Comparison of ENCODE assay signal across 1 mouse cellular context in genomic region chr4:152285505-152285904, GRCm38 (mm10).
A peak's percentile ranks its signal among the peaks of the same experiment; 100 is the strongest.
TF ChIP-seq lines count a peak whose summit lies in the region.

No protein-coding gene starts in this region.

TF ChIP-seq in CH12.LX, 34 proteins besides CTCF, POLR2A, EP300 and RAD21 (continued from another document):
- peak; percentile 92 for TF ChIP-seq SMC3 (IDR thresholded peaks at IDR 0.05; ENCODE audit: low read depth, low read length)
- TF ChIP-seq MYC (IDR thresholded peaks at IDR 0.05; ENCODE audit: low read depth, low read length) = no peak
- no peak for TF ChIP-seq UBTF (IDR thresholded peaks at IDR 0.05; ENCODE audit: low read depth, low read length)
- no peak for TF ChIP-seq JUND (conservative IDR thresholded peaks at IDR 0.05; ENCODE audit: low read depth, low read length)
- TF ChIP-seq TCF12 (IDR thresholded peaks at IDR 0.05; ENCODE audit: low read depth, low read length) = no peak
- TF ChIP-seq ZNF384 (IDR thresholded peaks at IDR 0.05; ENCODE audit: low read depth, low read length) = no peak
- TF ChIP-seq SIN3A (IDR thresholded peaks at IDR 0.05; ENCODE audit: low read length) = 0 out of 2 replicates have a peak, but pooled peaks have one; percentile 40
- TF ChIP-seq E2F4 (IDR thresholded peaks at IDR 0.05; ENCODE audit: insufficient replicate concordance, low read depth, low read length) = no peak
- peak; percentile 20; the same call in 1 of the 2 replicates for TF ChIP-seq NELFE (IDR thresholded peaks at IDR 0.05; ENCODE audit: low read depth, low read length)
- no peak for TF ChIP-seq CHD2 (IDR thresholded peaks at IDR 0.05; ENCODE audit: low read length)
- no peak for TF ChIP-seq GABPA (IDR thresholded peaks at IDR 0.05; ENCODE audit: insufficient replicate concordance, low read depth, low read length)
- no peak for TF ChIP-seq KAT2A (IDR thresholded peaks at IDR 0.05; ENCODE audit: insufficient replicate concordance, low read length)
- no peak for TF ChIP-seq TBP (conservative IDR thresholded peaks at IDR 0.05; ENCODE audit: low read depth, low read length)
- TF ChIP-seq ZC3H11A (IDR thresholded peaks at IDR 0.05; ENCODE audit: low read depth, low read length) = peak; percentile 53
- no peak for TF ChIP-seq BHLHE40 (IDR thresholded peaks at IDR 0.05; ENCODE audit: low read depth, low read length)
